Mouse (Mus musculus) ES-E14 (cell line): ENCODE results near the gene Mpp6. TPM values are rescaled to one million over a fixed set of nuclear protein-coding genes. Genes with fewer than 3 reads are reported as not detected.

Experiments used
- DNase-seq: peaks from one replicate; pipeline ENCODE4 v3.0.0-alpha.2; 2013; ENCODE audit warnings: low read depth, low spot score
- H3K27ac ChIP-seq: 2 replicates; pipeline ENCODE4 v1.5.1; 2012; ENCODE audit warnings: low read depth, mild to moderate bottlenecking, low read length, moderate library complexity, mixed read lengths; ENCODE audit not compliant: poor library complexity, insufficient read depth, severe bottlenecking
- H3K36me3 ChIP-seq: 2 replicates; pipeline ENCODE4 v1.6.1; 2012; ENCODE audit warnings: mild to moderate bottlenecking, low read length, moderate library complexity, mixed read lengths; ENCODE audit not compliant: control insufficient read depth, poor library complexity, insufficient read depth, severe bottlenecking
- H3K4me1 ChIP-seq, 2 experiments: fragments of 150-350 bp in 1 of 2; sonication (generic) in 1 of 2; 2 replicates each; pipeline ENCODE4 v1.6.1; 2012; ENCODE audit warnings: low read length in 2 of 2, mild to moderate bottlenecking in 1 of 2, mixed read lengths in 1 of 2; ENCODE audit not compliant: control insufficient read depth in 2 of 2, insufficient read depth in 2 of 2, poor library complexity in 1 of 2
- H3K4me3 ChIP-seq, 2 experiments: fragments of 150-350 bp in 1 of 2; sonication (generic) in 1 of 2; 2 replicates each; pipeline ENCODE4 v1.5.1; 2012; ENCODE audit warnings: low read length in 2 of 2, low read depth in 1 of 2, mild to moderate bottlenecking in 1 of 2, mixed read lengths in 1 of 2; ENCODE audit not compliant: insufficient read depth in 1 of 2, poor library complexity in 1 of 2, severe bottlenecking in 1 of 2
- H3K9ac ChIP-seq: 2 replicates; pipeline ENCODE4 v1.6.1; 2012; ENCODE audit warnings: low read depth, mild to moderate bottlenecking, low read length, mixed read lengths; ENCODE audit not compliant: poor library complexity, insufficient read depth, severe bottlenecking
- H3K9me3 ChIP-seq: fragments of 150-350 bp; sonication (generic); 2 replicates; pipeline ENCODE4 v1.6.1; 2012; ENCODE audit warnings: low read depth, mild to moderate bottlenecking, low read length; ENCODE audit not compliant: control insufficient read depth, insufficient read depth
- CHD2 ChIP-seq: IDR thresholded peaks from 2 replicates; pipeline ENCODE4 v1.6.1; 2014; ENCODE audit warnings: mild to moderate bottlenecking, low read depth, low read length, inconsistent platforms
- HCFC1 ChIP-seq: IDR thresholded peaks from 2 replicates; pipeline ENCODE4 v1.6.1; 2012; ENCODE audit warnings: low read length, inconsistent platforms, borderline replicate concordance; ENCODE audit not compliant: insufficient read depth
- MAFK ChIP-seq: IDR thresholded peaks from 2 replicates; pipeline ENCODE4 v1.6.1; 2014; ENCODE audit warnings: mild to moderate bottlenecking, low read depth, low read length, inconsistent platforms; ENCODE audit not compliant: insufficient read depth
- ZC3H11A ChIP-seq: IDR thresholded peaks from 2 replicates; pipeline ENCODE4 v1.6.1; 2012; ENCODE audit warnings: low read depth, mild to moderate bottlenecking, inconsistent platforms, low read length, borderline replicate concordance
- ZNF384 ChIP-seq: IDR thresholded peaks from 2 replicates; pipeline ENCODE4 v1.6.1; 2012; ENCODE audit warnings: low read depth, low read length, inconsistent platforms
- in situ Hi-C, 2 experiments: fragments of 600-800 bp; cut with MboI; formaldehyde crosslinking; loops; one replicate each; pipeline ENCODE4 v1.15.1; 2025; ENCODE audit warnings: low sequenced_read_pairs in 2 of 2, inconsistent platforms in 1 of 2; ENCODE audit not compliant: unreplicated experiment in 2 of 2
- total RNA-seq: library from RNA; depleted of rRNA; stranded (reverse); fragments of 300-350 nt; gene quantifications from 2 replicates; pipeline ENCODE4 v1.2.3, GENCODE M21; 2012

The Mpp6 gene
- total RNA-seq, 1 experiment, result 64.2 TPM

GRCm38 (mm10) chr6:50109201-50109756 is 762 bp upstream of the Mpp6 start:
- TF ChIP-seq ZNF384 (0 out of 2 replicates have a peak, but pooled peaks have one; percentile 53), HCFC1 (no peak)
- peak overlapping the region; percentile 81 to 97 for H3K4me3 ChIP-seq
- DNase-seq, result no peak
- H3K9ac ChIP-seq, result peak overlapping the region; percentile 77
- peaks cover 2 to 6% of the 10 kb centered on the region in 2 experiments; a peak in 3 of 4 replicates for H3K4me1 ChIP-seq
- in situ Hi-C loops, result no loop called here
- H3K9me3 ChIP-seq, result no peaks in the 10 kb centered on the region
- no peak overlapping the region for H3K27ac ChIP-seq
- H3K36me3 ChIP-seq, result no peaks in the 10 kb centered on the region

- Histone ChIP-seq H3K4me3 (peak overlapping the region; percentile 87 to 97), H3K4me1 (peaks cover 2 to 6% of the 10 kb centered on the region in 2 experiments; a peak in 3 of 4 replicates), H3K9ac (peak overlapping the region; percentile 95), H3K36me3 (no peaks in the 10 kb centered on the region), H3K27ac (peak overlapping the region; percentile 61; the same call in 1 of the 2 replicates), H3K9me3 (no peaks in the 10 kb centered on the region)
- in situ Hi-C loops, result no loop called here
- TF ChIP-seq HCFC1, result no peak
- no peak for TF ChIP-seq ZNF384
- no peak for TF ChIP-seq CHD2
- TF ChIP-seq MAFK, result no peak
- TF ChIP-seq ZC3H11A, result no peak
- DNase-seq, result no peak
Measured at GRCm38 (mm10) chr6:50110379-50110941, 419 bp downstream of the Mpp6 start.

GRCm38 (mm10) chr6:50111111-50111655 is 1.1 kb downstream of the Mpp6 start:
- TF ChIP-seq CHD2 (no peak), HCFC1 (no peak), ZC3H11A (no peak), MAFK (no peak), ZNF384 (no peak)
- Histone ChIP-seq H3K4me1 (peaks cover 2 to 6% of the 10 kb centered on the region in 2 experiments; a peak in 3 of 4 replicates), H3K36me3 (no peaks in the 10 kb centered on the region), H3K9ac (peak overlapping the region; percentile 95; the same call in 1 of the 2 replicates), H3K27ac (no peak overlapping the region), H3K9me3 (no peaks in the 10 kb centered on the region), H3K4me3 (peak overlapping the region; percentile 87 to 97)
- DNase-seq, result no peak
- in situ Hi-C loops, result no loop called here

- Histone ChIP-seq H3K27ac (no peak overlapping the region), H3K9ac (no peak overlapping the region; the same call in 1 of the 2 replicates), H3K9me3 (no peaks in the 10 kb centered on the region), H3K36me3 (no peaks in the 10 kb centered on the region), H3K4me3 (0 out of 4 replicates have a peak overlapping the region, but pooled peaks of 1 of the 2 experiments have one; percentile 31), H3K4me1 (peaks cover 2 to 6% of the 10 kb centered on the region in 2 experiments; a peak in 3 of 4 replicates)
- TF ChIP-seq HCFC1, result no peak
- peak; percentile 60; the same call in 1 of the 2 replicates for TF ChIP-seq ZC3H11A
- in situ Hi-C loops, result no loop called here
- peak; percentile 76 for DNase-seq
Measured at GRCm38 (mm10) chr6:50112775-50113174, 2.7 kb downstream of the Mpp6 start.

GRCm38 (mm10) chr6:50114280-50114679 is 4.2 kb downstream of the Mpp6 start:
- Histone ChIP-seq H3K9ac (no peak overlapping the region), H3K4me3 (no peak overlapping the region), H3K4me1 (peaks cover 2 to 6% of the 10 kb centered on the region in 2 experiments; a peak in 3 of 4 replicates), H3K36me3 (no peaks in the 10 kb centered on the region), H3K9me3 (no peaks in the 10 kb centered on the region), H3K27ac (no peak overlapping the region)
- no peak for TF ChIP-seq ZC3H11A
- no peak for TF ChIP-seq MAFK
- no peak for TF ChIP-seq ZNF384
- no peak for TF ChIP-seq CHD2
- no peak for TF ChIP-seq HCFC1
- in situ Hi-C loops, result no loop called here
- no peak for DNase-seq
